Mouse (Mus musculus): Measurements from ENCODE around the gene Isy1. TPM values are rescaled to one million over a fixed set of nuclear protein-coding genes. Genes with fewer than 3 reads are reported as not detected.

Gene Isy1
- polyA plus RNA-seq, 1 experiment, result 21.9 TPM

- TF ChIP-seq POLR2A (IDR thresholded peaks at IDR 0.05; ENCODE audit: borderline replicate concordance, control insufficient read depth, low read depth, low read length) (no peak), CTCF (IDR thresholded peaks at IDR 0.05; ENCODE audit: control insufficient read depth, insufficient read depth, low read length) (no peak)
- Histone ChIP-seq H3K4me1 (ENCODE audit: control insufficient read depth, insufficient read depth, low read length) (peaks cover 20% of the 10 kb centered on the region; the same call in 1 of the 2 replicates), H3K27ac (ENCODE audit: control insufficient read depth, insufficient read depth, low read depth, low read length, poor library complexity) (no peak overlapping the region), H3K4me3 (replicated peaks; ENCODE audit: control insufficient read depth, low read depth, low read length) (no peak overlapping the region)
- WGBS, result 78% methylated on average over 6 of the region's 6 CpGs
Measured at GRCm38 (mm10) chr6:87787108-87787890, 51.3 kb downstream of the Isy1 start.

GRCm38 (mm10) chr6:87786621-87787020 is 52.0 kb downstream of the Isy1 start:
- H3K4me3 ChIP-seq (replicated peaks; ENCODE audit: control insufficient read depth, low read depth, low read length), result no peak overlapping the region
- WGBS, result 70% methylated on average over 5 of the region's 5 CpGs
- TF ChIP-seq POLR2A (IDR thresholded peaks at IDR 0.05; ENCODE audit: borderline replicate concordance, control insufficient read depth, low read depth, low read length), result no peak
- no peak for TF ChIP-seq CTCF (IDR thresholded peaks at IDR 0.05; ENCODE audit: control insufficient read depth, insufficient read depth, low read length)
- H3K4me1 ChIP-seq (ENCODE audit: control insufficient read depth, insufficient read depth, low read length), result peaks cover 18% of the 10 kb centered on the region; the same call in 1 of the 2 replicates
- no peak overlapping the region for H3K27ac ChIP-seq (ENCODE audit: control insufficient read depth, insufficient read depth, low read depth, low read length, poor library complexity)

DNA sequence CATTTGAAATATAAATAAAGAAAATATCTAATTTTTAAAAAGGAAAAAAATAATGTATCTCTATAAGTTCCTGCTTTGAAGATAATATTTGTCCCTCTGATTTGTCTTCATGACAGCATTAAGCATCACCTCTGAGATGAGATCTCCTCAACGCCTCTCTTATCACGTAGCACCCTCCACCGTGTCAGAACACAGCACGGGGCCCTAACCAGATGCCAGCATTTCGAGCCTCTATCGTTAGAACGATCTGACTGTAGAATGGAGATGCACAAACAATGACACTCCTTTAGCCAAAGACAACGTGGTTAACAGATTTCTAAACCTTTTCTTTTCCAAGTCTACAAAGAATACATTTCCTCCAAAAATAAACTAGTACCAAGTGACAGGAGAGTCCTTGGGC is 54.6 kb downstream of the Isy1 start:
- no peak overlapping the region for H3K4me3 ChIP-seq (replicated peaks; ENCODE audit: control insufficient read depth, low read depth, low read length)
- no peak for TF ChIP-seq CTCF (IDR thresholded peaks at IDR 0.05; ENCODE audit: control insufficient read depth, insufficient read depth, low read length)
- TF ChIP-seq POLR2A (IDR thresholded peaks at IDR 0.05; ENCODE audit: borderline replicate concordance, control insufficient read depth, low read depth, low read length), result no peak
- peaks cover 2% of the 10 kb centered on the region; the same call in 1 of the 2 replicates for H3K4me1 ChIP-seq (ENCODE audit: control insufficient read depth, insufficient read depth, low read length)
- 68% methylated on average over 8 of the region's 8 CpGs for WGBS
- H3K27ac ChIP-seq (ENCODE audit: control insufficient read depth, insufficient read depth, low read depth, low read length, poor library complexity), result no peak overlapping the region

DNA sequence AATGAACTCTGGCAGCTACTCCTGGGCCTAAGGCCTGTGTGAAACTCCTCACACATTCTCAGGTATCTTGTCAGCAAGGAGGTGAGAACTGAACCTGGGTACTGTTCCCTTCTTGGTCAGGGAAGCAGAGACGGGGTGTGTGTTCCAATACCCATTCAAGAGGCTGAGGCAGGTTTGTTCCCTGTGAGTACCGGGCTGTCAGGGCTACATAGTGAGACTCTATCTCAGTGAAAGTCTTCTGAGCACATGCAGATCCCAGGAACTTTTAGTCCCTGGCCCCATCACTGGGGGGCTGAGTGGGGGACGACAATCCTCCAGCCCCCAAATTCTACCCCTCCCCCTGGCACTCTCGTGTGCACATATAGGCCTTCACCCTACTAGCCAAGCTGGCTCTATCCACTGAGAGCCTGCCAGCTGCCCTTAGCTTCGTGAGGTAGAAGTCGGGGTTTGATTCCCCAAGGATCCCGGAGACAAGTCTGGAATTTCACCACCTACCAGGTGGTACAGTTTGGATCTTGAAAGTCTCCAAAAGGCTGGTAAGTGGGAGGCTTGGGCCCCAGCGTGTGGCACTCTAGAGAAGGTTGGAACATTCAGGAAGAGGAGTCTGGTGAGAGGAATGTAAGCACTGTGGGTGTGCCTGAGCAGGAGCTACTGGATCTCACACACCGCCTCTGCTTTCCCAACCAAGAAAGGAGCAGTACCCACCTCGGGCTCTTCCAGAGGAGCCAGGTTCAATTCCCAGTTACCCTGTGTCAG is 57.9 kb downstream of the Isy1 start:
- WGBS, result 87% methylated on average over 10 of the region's 10 CpGs
- H3K4me1 ChIP-seq (ENCODE audit: control insufficient read depth, insufficient read depth, low read length), result peaks cover 4% of the 10 kb centered on the region; the same call in 1 of the 2 replicates
- H3K27ac ChIP-seq (ENCODE audit: control insufficient read depth, insufficient read depth, low read depth, low read length, poor library complexity), result no peak overlapping the region
- TF ChIP-seq POLR2A (IDR thresholded peaks at IDR 0.05; ENCODE audit: borderline replicate concordance, control insufficient read depth, low read depth, low read length), result no peak
- no peak for TF ChIP-seq CTCF (IDR thresholded peaks at IDR 0.05; ENCODE audit: control insufficient read depth, insufficient read depth, low read length)
- H3K4me3 ChIP-seq (replicated peaks; ENCODE audit: control insufficient read depth, low read depth, low read length), result no peak overlapping the region

GRCm38 (mm10) chr6:87779174-87780165 is 59.1 kb downstream of the Isy1 start:
- 77% methylated on average over 11 of the region's 11 CpGs for WGBS
- no peak for TF ChIP-seq POLR2A (IDR thresholded peaks at IDR 0.05; ENCODE audit: borderline replicate concordance, control insufficient read depth, low read depth, low read length)
- TF ChIP-seq CTCF (IDR thresholded peaks at IDR 0.05; ENCODE audit: control insufficient read depth, insufficient read depth, low read length), result peak; percentile 46
- peaks cover 4% of the 10 kb centered on the region; the same call in 1 of the 2 replicates for H3K4me1 ChIP-seq (ENCODE audit: control insufficient read depth, insufficient read depth, low read length)
- peak overlapping the region; percentile 7; the same call in 1 of the 2 replicates for H3K27ac ChIP-seq (ENCODE audit: control insufficient read depth, insufficient read depth, low read depth, low read length, poor library complexity)
- H3K4me3 ChIP-seq (replicated peaks; ENCODE audit: control insufficient read depth, low read depth, low read length), result no peak overlapping the region

GRCm38 (mm10) chr6:87778294-87779173 is 60.1 kb downstream of the Isy1 start:
- no peak overlapping the region for H3K4me3 ChIP-seq (replicated peaks; ENCODE audit: control insufficient read depth, low read depth, low read length)
- 34% methylated on average over 11 of the region's 11 CpGs for WGBS
- TF ChIP-seq CTCF (IDR thresholded peaks at IDR 0.05; ENCODE audit: control insufficient read depth, insufficient read depth, low read length), result no peak
- TF ChIP-seq POLR2A (IDR thresholded peaks at IDR 0.05; ENCODE audit: borderline replicate concordance, control insufficient read depth, low read depth, low read length), result no peak
- peaks cover 4% of the 10 kb centered on the region; the same call in 1 of the 2 replicates for H3K4me1 ChIP-seq (ENCODE audit: control insufficient read depth, insufficient read depth, low read length)
- peak overlapping the region; percentile 7 for H3K27ac ChIP-seq (ENCODE audit: control insufficient read depth, insufficient read depth, low read depth, low read length, poor library complexity)

DNA sequence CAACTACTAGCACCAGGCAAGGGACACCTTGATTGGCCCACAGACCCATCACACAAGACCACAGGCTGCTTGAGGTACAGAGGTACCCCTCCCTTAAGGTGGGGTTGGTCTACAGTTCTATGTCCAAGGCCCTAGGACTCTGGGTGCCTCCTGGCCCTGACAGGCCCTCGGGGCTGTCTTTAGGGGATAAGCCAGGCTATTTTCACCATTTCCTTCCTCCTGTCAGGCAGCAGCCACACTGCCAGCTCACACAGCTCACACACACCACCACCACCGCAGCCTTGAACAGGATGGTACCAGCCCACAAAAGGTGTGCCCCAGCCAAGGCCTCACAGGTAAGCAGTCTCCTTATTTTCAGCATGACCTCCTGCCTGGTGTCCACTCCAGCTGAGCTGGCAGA is 60.8 kb downstream of the Isy1 start, which contains the start of gene Gp9:
Gene Gp9 (plus strand): TSS at position 231 of the 400 bp plus-strand sequence.
- WGBS, result 2% methylated on average over 2 of the region's 2 CpGs
- H3K27ac ChIP-seq (ENCODE audit: control insufficient read depth, insufficient read depth, low read depth, low read length, poor library complexity), result peak within 1 kb of the TSS; percentile 11
- peaks cover 4% of the 10 kb centered on the region; the same call in 1 of the 2 replicates for H3K4me1 ChIP-seq (ENCODE audit: control insufficient read depth, insufficient read depth, low read length)
- peak within 1 kb of the TSS; percentile 36 for H3K4me3 ChIP-seq (replicated peaks; ENCODE audit: control insufficient read depth, low read depth, low read length)
- no peak for TF ChIP-seq POLR2A (IDR thresholded peaks at IDR 0.05; ENCODE audit: borderline replicate concordance, control insufficient read depth, low read depth, low read length)
- TF ChIP-seq CTCF (IDR thresholded peaks at IDR 0.05; ENCODE audit: control insufficient read depth, insufficient read depth, low read length), result no peak

Data from bone marrow, adult 2 months (tissue).